Comparison of ENCODE assay signal across 9 mouse cellular contexts in the genomic region with DNA sequence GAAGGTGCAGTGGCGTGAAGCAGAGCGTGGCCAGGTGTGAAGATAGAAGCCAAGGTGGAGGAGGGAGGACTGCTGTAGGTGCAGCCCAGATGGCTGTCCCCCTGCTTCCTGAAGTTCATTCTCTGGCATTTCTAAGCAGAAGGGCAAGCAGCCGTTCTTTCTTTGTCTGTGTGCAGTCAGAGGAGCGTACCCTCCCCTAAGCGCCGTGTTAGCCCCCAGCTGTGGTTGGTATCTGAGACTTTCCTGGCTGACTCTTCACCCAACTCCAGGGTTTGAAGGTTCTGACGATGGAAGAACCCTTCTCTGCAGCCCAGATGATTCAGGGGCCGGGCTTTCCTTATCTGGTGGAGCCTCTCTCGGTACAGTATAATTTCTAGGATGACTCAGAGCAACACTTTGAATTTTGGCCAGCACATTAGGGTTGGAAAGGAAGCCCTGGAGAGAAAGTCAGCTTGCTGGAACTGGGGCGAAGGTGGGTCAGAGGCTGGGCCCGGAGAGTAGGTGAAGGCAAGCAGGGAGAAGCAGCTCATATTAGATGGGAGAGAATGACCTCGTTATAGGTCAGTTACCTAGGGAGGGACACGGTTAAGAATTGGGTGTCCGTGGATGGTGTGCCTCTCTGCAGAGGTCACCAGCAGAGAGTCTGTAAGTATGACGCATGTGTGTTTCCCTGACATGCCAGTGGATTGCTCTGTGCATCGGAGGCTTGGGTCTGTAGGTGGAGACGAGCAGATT. TPM values are rescaled to one million over a fixed set of nuclear protein-coding genes. Genes with fewer than 3 reads are reported as not detected.
DNase-seq lines count a peak whose midpoint lies in the region; ATAC-seq and TF ChIP-seq lines count a peak whose summit lies in the region.
"Had no signal": no experiment of that assay in that cellular context is flagged by ENCODE, and none has a peak within 500 bp of the region (broad histone marks: within the 10 kb centered on the region; RNA-seq: fewer than 3 reads in every experiment).

No protein-coding gene starts in this region.

- no peak for DNase-seq in lung, adult 2 months
- peak; percentile 68 for DNase-seq in adrenal gland, adult 8-10 months
- no peak for DNase-seq in left cerebral cortex, postnatal 4 days
- no peak for DNase-seq in embryo, embryonic 10.5 days (ENCODE audit: low spot score)

- H3K27me3 ChIP-seq in lung, embryonic 16.5 days (ENCODE audit: control insufficient read depth, insufficient read depth, low read depth, low read length) = no peaks in the 10 kb centered on the region
- no peaks in the 10 kb centered on the region for H3K27me3 ChIP-seq in hindbrain, embryonic 15.5 days
- no peaks in the 10 kb centered on the region for H3K27me3 ChIP-seq in midbrain, embryonic 16.5 days (ENCODE audit: control insufficient read depth, insufficient read depth, low read depth, low read length)
- H3K27me3 ChIP-seq: limb, embryonic 13.5 days had no signal

- H3K4me1 ChIP-seq in lung, embryonic 16.5 days (replicated peaks; ENCODE audit: control insufficient read depth, insufficient read depth, low read length) = peaks cover 24% of the 10 kb centered on the region
- H3K4me1 ChIP-seq in lung, adult 2 months (ENCODE audit: control insufficient read depth, insufficient read depth, low read length) = peaks cover 10% of the 10 kb centered on the region
- H3K4me1 ChIP-seq in hindbrain, embryonic 15.5 days (replicated peaks) = peaks cover 45% of the 10 kb centered on the region
- H3K4me1 ChIP-seq in midbrain, embryonic 16.5 days (ENCODE audit: control insufficient read depth, insufficient read depth, low read length) = peaks cover 28% of the 10 kb centered on the region

- ATAC-seq in lung, embryonic 16.5 days (ENCODE audit: low read depth) = peak; percentile 46
- peak; percentile 73 for ATAC-seq in erythroid progenitor cell, adult 5-6 weeks (replicated peaks; ENCODE audit: low FRiP score, poor library complexity, severe bottlenecking)
- 0 out of 2 replicates have a peak, but pooled peaks have one; percentile 19 for ATAC-seq in hindbrain, embryonic 15.5 days (ENCODE audit: low FRiP score, low read depth)
- ATAC-seq in midbrain, embryonic 16.5 days = peak; percentile 25; the same call in 1 of the 2 replicates

- no peaks in the 10 kb centered on the region for H3K36me3 ChIP-seq in lung, embryonic 16.5 days (ENCODE audit: control insufficient read depth, insufficient read depth, low read length)
- no peaks in the 10 kb centered on the region for H3K36me3 ChIP-seq in hindbrain, embryonic 15.5 days
- H3K36me3 ChIP-seq in midbrain, embryonic 16.5 days (ENCODE audit: control insufficient read depth, insufficient read depth, low read length) = no peaks in the 10 kb centered on the region
- H3K36me3 ChIP-seq: limb, embryonic 13.5 days had no signal

- TF ChIP-seq POLR2A in lung, adult 2 months (IDR thresholded peaks at IDR 0.05; ENCODE audit: borderline replicate concordance, extremely low read depth, low read depth, low read length) = no peak

- H3K9ac ChIP-seq in lung, embryonic 16.5 days (ENCODE audit: low read length) = no peak overlapping the region
- H3K9ac ChIP-seq in hindbrain, embryonic 15.5 days = no peak overlapping the region
- no peak overlapping the region for H3K9ac ChIP-seq in midbrain, embryonic 16.5 days (ENCODE audit: low read depth, low read length)
- H3K9ac ChIP-seq: limb, embryonic 13.5 days had no signal

- WGBS in lung, embryonic 16.5 days = 61% methylated on average over 17 of the region's 17 CpGs
- 54% methylated on average over 17 of the region's 17 CpGs for WGBS in lung, adult 2 months
- WGBS in hindbrain, embryonic 15.5 days = 46% methylated on average over 17 of the region's 17 CpGs
- 51% methylated on average over 17 of the region's 17 CpGs for WGBS in midbrain, embryonic 16.5 days

- TF ChIP-seq CTCF in lung, adult 2 months (IDR thresholded peaks at IDR 0.05; ENCODE audit: insufficient read depth, low read length) = no peak

- intact Hi-C loops in left cerebral cortex, postnatal 4 days (cut with DNase I) = no loop called here

- no peak overlapping the region for H3K4me2 ChIP-seq in lung, embryonic 16.5 days (ENCODE audit: low read depth, low read length)
- 0 out of 2 replicates have a peak overlapping the region, but pooled peaks have one; percentile 2 for H3K4me2 ChIP-seq in hindbrain, embryonic 15.5 days
- H3K4me2 ChIP-seq in midbrain, embryonic 16.5 days (ENCODE audit: low read length) = no peak overlapping the region
- H3K4me2 ChIP-seq: limb, embryonic 13.5 days had no signal

- H3K9me3 ChIP-seq in lung, embryonic 16.5 days (ENCODE audit: control insufficient read depth, low read length) = no peaks in the 10 kb centered on the region
- H3K9me3 ChIP-seq in hindbrain, embryonic 15.5 days = no peaks in the 10 kb centered on the region
- H3K9me3 ChIP-seq in midbrain, embryonic 16.5 days (replicated peaks; ENCODE audit: control insufficient read depth, low read length, poor library complexity, severe bottlenecking) = no peaks in the 10 kb centered on the region
- H3K9me3 ChIP-seq: limb, embryonic 13.5 days had no signal

- no peak overlapping the region for H3K4me3 ChIP-seq in lung, embryonic 16.5 days (ENCODE audit: low read length)
- H3K4me3 ChIP-seq in lung, adult 2 months (replicated peaks; ENCODE audit: extremely low read depth, low read depth, low read length) = no peak overlapping the region
- no peak overlapping the region for H3K4me3 ChIP-seq in hindbrain, embryonic 15.5 days
- H3K4me3 ChIP-seq in midbrain, embryonic 16.5 days (ENCODE audit: low read depth, low read length) = no peak overlapping the region
- H3K4me3 ChIP-seq: limb, embryonic 13.5 days had no signal

- peak overlapping the region; percentile 45 for H3K27ac ChIP-seq in lung, embryonic 16.5 days (ENCODE audit: low read length)
- peak overlapping the region; percentile 52 for H3K27ac ChIP-seq in hindbrain, embryonic 15.5 days (replicated peaks)
- H3K27ac ChIP-seq in midbrain, embryonic 16.5 days (ENCODE audit: low read length) = no peak overlapping the region
- H3K27ac ChIP-seq: limb, embryonic 13.5 days had no signal

RNA-seq across cellular contexts. Expression of a gene that starts 23.9 kb away (rescaled TPM):
- polyA plus RNA-seq in lung, embryonic 16.5 days (2015; fragmentation: Nextera tagmentation; extraction: Ambion mirVana) = 15.1 and 16.3 TPM in 2 replicates
- 19.1 and 22.2 TPM in 2 replicates for polyA plus RNA-seq in lung, adult 2 months (2012; rRNA removed)
- total RNA-seq in adrenal gland, adult 8-10 months (2022) = 10 to 100 TPM; 49.7 to 63.4 (median 59.8) TPM
- 25.2 and 45.0 TPM in 2 replicates for total RNA-seq in erythroid progenitor cell, adult 5-6 weeks (2015; ENCODE audit: low replicate concordance)
- total RNA-seq in erythroid progenitor cell, adult 5-6 weeks (2017; ENCODE audit: low replicate concordance) = 46.6 and 61.2 TPM in 2 replicates
- 21.4 and 23.0 TPM in 2 replicates for polyA plus RNA-seq in hindbrain, embryonic 15.5 days (2015; fragmentation: Nextera tagmentation; extraction: Ambion mirVana)
- polyA plus RNA-seq in midbrain, embryonic 16.5 days (2015; fragmentation: Nextera tagmentation; extraction: Ambion mirVana) = 22.1 and 26.1 TPM in 2 replicates
- 10 to 100 TPM; 68.1 to 70.5 TPM for total RNA-seq in left cerebral cortex, postnatal 4 days (2021)

Comparison
In these comparisons a context has a peak if more than half of its experiments do, and no peak if none do; other contexts are left out.
1. ATAC-seq: peak in every context shown above with its lines; median percentile 73 in erythroid progenitor cell, adult 5-6 weeks; 46 in lung, embryonic 16.5 days; 25 in midbrain, embryonic 16.5 days; 19 in hindbrain, embryonic 15.5 days.